Mouse (Mus musculus): ENCODE results near the gene St3gal3.

DNA sequence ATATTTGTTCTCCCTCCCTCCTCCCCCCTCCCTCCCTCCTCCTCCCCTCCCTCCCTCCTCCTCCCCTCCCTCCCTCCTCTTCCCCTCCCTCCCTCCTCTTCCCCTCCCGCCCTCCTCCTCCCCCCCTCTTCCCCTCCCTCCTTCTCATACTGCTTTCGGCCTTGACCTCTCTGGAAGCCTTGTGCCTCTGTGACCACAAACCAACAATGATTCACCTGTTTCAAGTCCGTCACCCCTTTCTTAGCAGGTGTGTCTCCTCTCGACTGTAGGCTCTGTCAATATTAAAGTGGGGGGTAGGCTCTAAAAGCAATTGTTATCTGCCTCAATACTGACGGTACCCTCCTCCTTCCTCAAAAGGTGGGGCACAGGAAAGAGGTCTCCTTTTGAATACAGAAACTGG lies 153.2 kb downstream of the St3gal3 start:
- TF ChIP-seq CTCF (IDR thresholded peaks at IDR 0.05; ENCODE audit: control insufficient read depth, insufficient read depth, low read length) (no peak), POLR2A (IDR thresholded peaks at IDR 0.05; ENCODE audit: borderline replicate concordance, control insufficient read depth, low read depth, low read length) (no peak)

Measured in bone marrow, adult 2 months (tissue).